Mouse (Mus musculus) adrenal gland (tissue): Measurements from ENCODE around the gene Adarb2.

Experiments
- intact Hi-C: fragments of 180-260 bp; cut with DNase I; formaldehyde crosslinking; loops from one replicate; pipeline ENCODE4 v1.15.1; 2025

Gene Adarb2

GRCm38 (mm10) chr13:8649261-8649660 is 446.6 kb downstream of the Adarb2 start:
- intact Hi-C loops: no loop called here

GRCm38 (mm10) chr13:8664615-8665240 is 462.1 kb downstream of the Adarb2 start:
- intact Hi-C loops: no loop called here

GRCm38 (mm10) chr13:8677174-8677573 is 474.5 kb downstream of the Adarb2 start:
- intact Hi-C loops: no loop called here

GRCm38 (mm10) chr13:8680470-8681129 is 477.9 kb downstream of the Adarb2 start:
- intact Hi-C loops: no loop called here

GRCm38 (mm10) chr13:8691448-8691847 is 488.8 kb downstream of the Adarb2 start:
- intact Hi-C loops: no loop called here

- intact Hi-C loops: no loop called here
These were observed 490.1 kb downstream of the Adarb2 start for GRCm38 (mm10) chr13:8692787-8693186.

GRCm38 (mm10) chr13:8698451-8698850 is 495.8 kb downstream of the Adarb2 start:
- intact Hi-C loops: no loop called here

GRCm38 (mm10) chr13:8699831-8700230 is 497.2 kb downstream of the Adarb2 start:
- intact Hi-C loops: no loop called here

- intact Hi-C loops: no loop called here
These were observed 498.3 kb downstream of the Adarb2 start for GRCm38 (mm10) chr13:8700981-8701380.

- intact Hi-C loops: no loop called here
These were observed 502.6 kb downstream of the Adarb2 start for GRCm38 (mm10) chr13:8705296-8705695.

GRCm38 (mm10) chr13:8713377-8713776 is 510.7 kb downstream of the Adarb2 start:
- intact Hi-C loops: no loop called here

GRCm38 (mm10) chr13:8729972-8730645 is 527.4 kb downstream of the Adarb2 start:
- intact Hi-C loops: no loop called here

GRCm38 (mm10) chr13:8737139-8737865 is 534.6 kb downstream of the Adarb2 start:
- intact Hi-C loops: no loop called here

- intact Hi-C loops: loop anchor here (5.0 kb wide), 1 partner anchor 40 kb away; no protein-coding TSS in a partner anchor
These were observed 540.1 kb downstream of the Adarb2 start for GRCm38 (mm10) chr13:8742792-8743191.

GRCm38 (mm10) chr13:8744565-8744964 is 541.9 kb downstream of the Adarb2 start:
- intact Hi-C loops: loop anchor here (5.0 kb wide), 1 partner anchor 38 kb away; no protein-coding TSS in a partner anchor

GRCm38 (mm10) chr13:8745596-8745995 is 542.9 kb downstream of the Adarb2 start:
- intact Hi-C loops: no loop called here

- intact Hi-C loops: no loop called here
These were observed 546.8 kb downstream of the Adarb2 start for GRCm38 (mm10) chr13:8749451-8749850.

- intact Hi-C loops: no loop called here
These were observed 558.3 kb downstream of the Adarb2 start for GRCm38 (mm10) chr13:8760940-8761339.

GRCm38 (mm10) chr13:8769654-8770227 is 567.1 kb downstream of the Adarb2 start:
- intact Hi-C loops: no loop called here

- intact Hi-C loops: no loop called here
These were observed 568.0 kb downstream of the Adarb2 start for GRCm38 (mm10) chr13:8770616-8771015.

GRCm38 (mm10) chr13:8780441-8780840 is 577.8 kb downstream of the Adarb2 start:
- intact Hi-C loops: loop anchor here (5.0 kb wide), 1 partner anchor 38 kb away; no protein-coding TSS in a partner anchor
